Mouse (Mus musculus): Measurements from ENCODE around the gene Farsa. TPM values are rescaled to one million over a fixed set of nuclear protein-coding genes. Genes with fewer than 3 reads are reported as not detected.

Gene Farsa
- polyA plus RNA-seq, 1 experiment: 50.4 TPM

DNA sequence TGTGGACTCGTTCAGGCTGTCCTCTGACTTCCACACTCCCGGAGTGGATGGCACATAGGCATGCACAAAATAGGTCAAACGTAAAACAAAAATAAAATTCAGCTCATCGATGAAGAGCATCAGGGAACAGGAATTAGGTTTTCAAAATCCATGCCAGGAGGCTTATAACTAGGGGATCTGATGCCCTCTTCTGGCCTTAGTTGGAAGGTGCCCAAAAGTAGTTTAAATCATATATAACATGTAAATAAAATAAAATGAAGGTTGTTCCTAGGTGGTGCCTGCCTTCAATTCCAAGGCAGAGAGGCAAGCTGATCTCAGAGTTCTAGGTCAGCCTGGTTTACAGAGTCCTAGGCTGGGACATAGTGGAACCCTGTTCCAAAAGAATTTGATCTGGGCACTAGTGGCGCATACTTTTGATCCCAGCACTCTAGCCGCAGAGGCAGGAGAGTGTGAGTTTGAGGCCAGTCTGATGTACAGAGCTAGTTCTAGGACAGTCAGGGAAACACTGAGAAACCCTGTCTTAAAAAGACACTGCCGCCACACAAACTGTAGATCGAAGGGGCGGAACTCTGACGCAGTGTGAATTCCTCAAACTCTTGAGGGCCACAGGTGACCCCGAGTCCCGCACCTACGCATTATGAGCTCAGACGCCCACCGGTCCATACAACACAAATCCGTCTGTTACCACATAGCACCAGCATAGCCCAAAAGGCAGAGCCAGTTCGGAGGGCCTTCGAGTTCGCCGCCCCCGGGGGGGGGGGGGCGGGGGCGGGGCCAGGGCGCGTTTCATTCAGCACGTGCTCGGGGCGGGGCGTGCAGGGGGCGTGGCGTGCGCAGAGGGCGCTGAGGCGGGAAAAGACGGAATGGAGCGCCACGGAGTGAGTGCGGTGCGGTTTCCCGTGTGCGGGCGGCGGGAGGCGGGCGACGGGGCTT is 14.9 kb downstream of the Farsa start, which contains the start of gene Syce2:
TSS of gene Syce2 (plus strand) at position 736 of the 933 bp plus-strand sequence.
- Histone ChIP-seq H3K27ac (ENCODE audit: control insufficient read depth, insufficient read depth, low read depth, low read length) (peak within 1 kb of the TSS; percentile 97), H3K36me3 (ENCODE audit: control insufficient read depth, insufficient read depth, low read length) (peaks cover 1% of the 10 kb centered on the region), H3K4me3 (ENCODE audit: control insufficient read depth, low read depth, low read length) (peak within 1 kb of the TSS; percentile 97), H3K27me3 (ENCODE audit: control insufficient read depth, insufficient read depth, low read length) (no peaks in the 10 kb centered on the region), H3K4me1 (ENCODE audit: control insufficient read depth, insufficient read depth, low read length) (peaks cover 8% of the 10 kb centered on the region)
- TF ChIP-seq POLR2A (IDR thresholded peaks at IDR 0.05; ENCODE audit: control insufficient read depth, low read depth, low read length): peak; percentile 86
- TF ChIP-seq CTCF (IDR thresholded peaks at IDR 0.05; ENCODE audit: control insufficient read depth, insufficient read depth, insufficient replicate concordance, low read depth, low read length): no peak

DNA sequence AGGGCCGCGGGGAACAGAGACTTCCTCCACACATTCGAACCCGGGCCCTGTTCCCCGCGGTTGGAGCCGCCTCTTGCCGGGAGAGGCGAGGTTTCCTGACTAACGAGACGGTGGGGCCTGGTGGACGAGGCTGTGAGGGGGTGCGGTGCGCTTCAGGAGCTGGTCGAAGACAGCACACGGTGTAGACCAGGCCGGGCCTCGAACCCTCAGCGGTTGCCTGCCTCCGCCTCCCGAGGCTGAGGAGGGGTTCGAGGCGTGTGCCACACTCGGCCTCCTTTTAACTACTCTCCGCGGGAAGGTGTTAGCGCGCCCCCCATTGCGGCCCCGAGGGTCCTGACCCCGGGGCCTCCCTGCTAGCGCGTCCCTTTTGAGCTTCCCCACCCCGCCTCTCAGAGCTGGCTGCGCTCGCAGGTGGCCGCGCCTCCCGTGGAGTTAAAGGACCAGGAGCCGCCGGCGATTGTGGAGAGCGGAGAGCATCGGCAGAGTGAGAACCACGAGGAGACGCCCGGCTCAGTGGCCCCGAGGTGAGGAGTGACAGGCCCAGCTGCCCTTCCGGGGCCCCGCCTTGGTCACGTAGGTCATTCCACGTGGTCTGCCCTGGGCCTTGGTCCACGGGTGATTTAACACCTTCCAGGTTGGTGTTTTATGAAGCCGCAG is 15.6 kb downstream of the Farsa start:
- Histone ChIP-seq H3K4me1 (ENCODE audit: control insufficient read depth, insufficient read depth, low read length) (peaks cover 8% of the 10 kb centered on the region), H3K4me3 (ENCODE audit: control insufficient read depth, low read depth, low read length) (peak overlapping the region; percentile 97), H3K27ac (ENCODE audit: control insufficient read depth, insufficient read depth, low read depth, low read length) (peak overlapping the region; percentile 97), H3K27me3 (ENCODE audit: control insufficient read depth, insufficient read depth, low read length) (no peaks in the 10 kb centered on the region), H3K36me3 (ENCODE audit: control insufficient read depth, insufficient read depth, low read length) (peaks cover 1% of the 10 kb centered on the region)
- TF ChIP-seq CTCF (IDR thresholded peaks at IDR 0.05; ENCODE audit: control insufficient read depth, insufficient read depth, insufficient replicate concordance, low read depth, low read length) (no peak), POLR2A (IDR thresholded peaks at IDR 0.05; ENCODE audit: control insufficient read depth, low read depth, low read length) (no peak; the same call in 1 of the 2 replicates)

DNA sequence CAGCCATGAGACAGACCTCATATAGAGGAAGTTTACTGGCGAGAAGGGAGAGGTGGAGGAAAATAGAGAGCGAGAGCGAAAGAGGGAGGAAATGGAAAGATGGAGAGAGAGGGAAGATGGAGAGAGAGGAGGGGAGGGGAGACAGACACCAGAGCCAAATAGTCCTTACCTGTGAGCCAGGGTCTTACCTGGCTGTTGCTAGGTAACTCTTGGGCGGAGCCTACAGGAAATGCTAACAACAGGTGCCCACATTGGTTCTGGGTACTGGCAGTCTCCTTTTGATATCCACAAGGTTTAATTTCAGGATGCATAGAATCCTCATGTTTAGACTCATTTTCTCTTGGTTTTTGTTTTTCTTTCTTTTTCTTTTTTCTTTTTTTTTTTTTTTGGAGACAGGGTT is 16.2 kb downstream of the Farsa start:
- Histone ChIP-seq H3K27ac (ENCODE audit: control insufficient read depth, insufficient read depth, low read depth, low read length) (peak overlapping the region; percentile 97), H3K4me1 (ENCODE audit: control insufficient read depth, insufficient read depth, low read length) (peaks cover 8% of the 10 kb centered on the region), H3K27me3 (ENCODE audit: control insufficient read depth, insufficient read depth, low read length) (no peaks in the 10 kb centered on the region), H3K36me3 (ENCODE audit: control insufficient read depth, insufficient read depth, low read length) (peaks cover 1% of the 10 kb centered on the region), H3K4me3 (ENCODE audit: control insufficient read depth, low read depth, low read length) (peak overlapping the region; percentile 97)
- TF ChIP-seq CTCF (IDR thresholded peaks at IDR 0.05; ENCODE audit: control insufficient read depth, insufficient read depth, insufficient replicate concordance, low read depth, low read length) (no peak), POLR2A (IDR thresholded peaks at IDR 0.05; ENCODE audit: control insufficient read depth, low read depth, low read length) (peak; percentile 19; the same call in 1 of the 2 replicates)

DNA sequence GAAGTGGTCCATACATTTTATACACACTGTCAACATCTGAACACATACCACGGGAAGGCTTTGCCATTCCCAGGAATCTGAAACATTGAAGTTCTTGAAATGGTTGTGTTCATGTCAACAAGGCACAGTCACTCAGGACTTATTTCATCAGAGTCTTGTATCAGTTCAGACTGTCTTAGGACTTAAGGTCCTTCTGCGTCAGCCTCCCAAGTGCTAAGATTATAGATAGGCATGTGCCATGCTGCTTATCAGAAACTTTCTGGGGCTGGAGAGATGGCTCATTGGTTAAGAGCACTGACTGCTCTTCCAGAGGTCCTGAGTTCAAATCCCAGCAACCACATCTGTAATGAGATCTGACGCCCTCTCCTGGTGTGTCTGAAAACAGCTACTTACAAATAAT is 17.6 kb downstream of the Farsa start:
- TF ChIP-seq CTCF (IDR thresholded peaks at IDR 0.05; ENCODE audit: control insufficient read depth, insufficient read depth, insufficient replicate concordance, low read depth, low read length): no peak
- TF ChIP-seq POLR2A (IDR thresholded peaks at IDR 0.05; ENCODE audit: control insufficient read depth, low read depth, low read length): no peak
- no peaks in the 10 kb centered on the region for H3K27me3 ChIP-seq (ENCODE audit: control insufficient read depth, insufficient read depth, low read length)
- peaks cover 8% of the 10 kb centered on the region for H3K4me1 ChIP-seq (ENCODE audit: control insufficient read depth, insufficient read depth, low read length)
- H3K27ac ChIP-seq (ENCODE audit: control insufficient read depth, insufficient read depth, low read depth, low read length): no peak overlapping the region
- no peak overlapping the region for H3K4me3 ChIP-seq (ENCODE audit: control insufficient read depth, low read depth, low read length)
- H3K36me3 ChIP-seq (ENCODE audit: control insufficient read depth, insufficient read depth, low read length): no peaks in the 10 kb centered on the region

DNA sequence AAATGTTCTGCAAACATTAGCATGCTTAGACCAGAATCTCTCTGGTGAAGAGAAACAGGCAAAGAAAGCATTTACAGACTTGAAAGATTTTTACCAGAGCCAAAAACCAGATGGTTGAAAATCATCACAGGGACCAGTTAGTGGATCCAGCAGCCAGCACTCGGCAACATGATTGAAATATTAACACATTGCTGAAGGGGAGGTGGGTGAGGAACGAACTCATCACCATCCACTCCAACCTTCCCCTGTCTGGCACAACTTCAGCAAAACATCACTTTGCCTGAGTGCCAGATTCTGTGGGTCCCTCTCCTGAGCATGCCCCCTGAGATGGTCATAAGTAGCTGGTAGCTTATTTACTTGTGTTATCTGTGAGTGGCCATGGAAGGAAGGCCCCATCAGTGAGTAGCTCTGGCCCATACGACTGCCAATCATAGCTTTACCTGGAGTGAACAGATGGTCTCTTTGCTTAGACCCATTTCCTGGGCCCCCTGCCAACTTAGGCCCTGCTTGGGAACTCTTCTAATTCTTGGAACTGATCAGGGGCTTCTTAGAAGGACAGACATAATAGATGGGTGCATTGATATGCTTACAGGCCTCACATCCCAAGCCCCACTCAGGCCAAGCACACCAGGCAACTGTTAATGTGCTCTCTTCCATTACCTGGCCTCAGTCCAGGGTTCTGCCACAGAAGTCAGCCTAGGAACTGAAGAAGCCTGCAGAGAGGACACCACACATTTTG is 20.7 kb downstream of the Farsa start:
- H3K27ac ChIP-seq (ENCODE audit: control insufficient read depth, insufficient read depth, low read depth, low read length): no peak overlapping the region
- no peaks in the 10 kb centered on the region for H3K27me3 ChIP-seq (ENCODE audit: control insufficient read depth, insufficient read depth, low read length)
- H3K4me1 ChIP-seq (ENCODE audit: control insufficient read depth, insufficient read depth, low read length): peaks cover 5% of the 10 kb centered on the region
- no peak overlapping the region for H3K4me3 ChIP-seq (ENCODE audit: control insufficient read depth, low read depth, low read length)
- no peaks in the 10 kb centered on the region for H3K36me3 ChIP-seq (ENCODE audit: control insufficient read depth, insufficient read depth, low read length)
- TF ChIP-seq POLR2A (IDR thresholded peaks at IDR 0.05; ENCODE audit: control insufficient read depth, low read depth, low read length) (no peak), CTCF (IDR thresholded peaks at IDR 0.05; ENCODE audit: control insufficient read depth, insufficient read depth, insufficient replicate concordance, low read depth, low read length) (no peak)

DNA sequence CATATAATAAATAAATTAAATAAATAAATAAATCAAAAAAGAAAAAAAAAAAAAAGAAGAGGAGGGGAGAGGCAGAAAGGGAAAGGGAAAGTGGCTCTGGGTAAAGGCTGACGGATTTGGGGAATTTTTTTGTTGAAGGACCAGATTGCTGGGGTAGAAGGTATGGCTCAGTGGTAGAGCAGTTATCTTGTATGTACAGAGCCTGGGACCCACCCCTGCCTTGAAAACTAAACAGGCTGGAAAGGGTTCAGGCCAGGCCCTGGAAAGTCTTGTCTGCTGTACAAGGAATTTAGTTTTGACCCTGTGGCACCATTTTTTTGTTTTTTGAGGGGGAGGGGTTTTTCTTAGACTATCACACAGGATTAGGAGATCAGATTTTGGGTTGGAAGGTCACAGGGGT is 22.1 kb downstream of the Farsa start:
- no peaks in the 10 kb centered on the region for H3K27me3 ChIP-seq (ENCODE audit: control insufficient read depth, insufficient read depth, low read length)
- no peaks in the 10 kb centered on the region for H3K36me3 ChIP-seq (ENCODE audit: control insufficient read depth, insufficient read depth, low read length)
- H3K4me1 ChIP-seq (ENCODE audit: control insufficient read depth, insufficient read depth, low read length): no peaks in the 10 kb centered on the region
- no peak overlapping the region for H3K4me3 ChIP-seq (ENCODE audit: control insufficient read depth, low read depth, low read length)
- no peak for TF ChIP-seq POLR2A (IDR thresholded peaks at IDR 0.05; ENCODE audit: control insufficient read depth, low read depth, low read length)
- no peak for TF ChIP-seq CTCF (IDR thresholded peaks at IDR 0.05; ENCODE audit: control insufficient read depth, insufficient read depth, insufficient replicate concordance, low read depth, low read length)
- H3K27ac ChIP-seq (ENCODE audit: control insufficient read depth, insufficient read depth, low read depth, low read length): no peak overlapping the region
